Mouse (Mus musculus) R1 (cell line): Measurements from ENCODE around the gene Wnt2b.
A peak's percentile ranks its signal among the peaks of the same experiment; 100 is the strongest.

Experiments used
- DNase-seq: peaks from one replicate; pipeline ENCODE4 v3.0.0-alpha.2; 2018; ENCODE audit warnings: low read depth, low spot score

Gene Wnt2b

DNA sequence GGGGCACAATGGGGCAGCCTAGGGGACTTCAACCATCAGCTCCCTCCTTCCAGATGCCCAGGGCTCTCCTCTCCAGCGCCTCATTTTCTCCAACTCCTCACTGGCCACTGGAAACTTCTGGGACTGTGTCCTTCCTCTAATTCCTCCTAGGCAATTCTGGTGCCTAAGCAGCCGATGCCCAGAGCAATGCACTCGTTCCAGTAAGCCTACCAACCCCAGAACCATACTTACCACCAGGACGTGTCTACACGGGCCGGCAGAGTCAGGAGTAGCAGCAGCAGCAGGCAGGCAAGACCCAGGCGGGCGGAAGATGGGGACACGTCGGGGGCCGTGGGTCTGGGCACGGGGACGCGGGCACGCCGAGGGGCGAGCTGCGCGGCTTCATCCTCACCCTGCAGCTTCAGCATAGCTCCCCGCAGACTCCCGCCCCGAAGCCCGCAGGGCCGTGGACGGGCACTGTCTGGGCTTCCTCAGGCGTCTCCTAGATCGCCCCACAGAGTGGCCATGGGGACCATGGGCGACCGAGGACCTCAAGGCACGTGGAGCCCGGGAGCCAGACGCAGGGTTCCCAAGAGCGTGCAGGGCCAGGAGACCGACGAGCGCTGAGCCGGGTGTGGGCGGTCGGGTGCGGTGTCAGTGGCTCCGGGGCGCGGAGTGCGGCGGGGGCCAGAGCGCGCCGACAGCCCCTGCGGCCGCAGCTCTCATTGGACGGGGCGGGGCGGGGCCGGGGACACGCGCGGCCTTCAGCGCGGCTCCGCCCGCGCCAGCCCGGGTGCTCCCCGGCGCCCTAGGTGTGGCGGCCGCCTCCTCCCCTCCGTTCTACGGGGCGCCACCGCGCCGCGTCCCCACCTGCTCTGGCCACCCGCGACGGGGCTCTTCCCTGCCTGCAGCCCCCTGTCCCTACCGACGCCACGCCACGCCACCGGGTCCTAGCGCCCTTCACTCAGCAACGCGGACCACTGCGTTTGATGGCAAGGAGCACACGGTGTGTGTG lies at the start of gene Wnt2b:
Wnt2b (minus strand) TSS at position 856 of the 994 bp plus-strand sequence.
- DNase-seq: peak; percentile 30

DNA sequence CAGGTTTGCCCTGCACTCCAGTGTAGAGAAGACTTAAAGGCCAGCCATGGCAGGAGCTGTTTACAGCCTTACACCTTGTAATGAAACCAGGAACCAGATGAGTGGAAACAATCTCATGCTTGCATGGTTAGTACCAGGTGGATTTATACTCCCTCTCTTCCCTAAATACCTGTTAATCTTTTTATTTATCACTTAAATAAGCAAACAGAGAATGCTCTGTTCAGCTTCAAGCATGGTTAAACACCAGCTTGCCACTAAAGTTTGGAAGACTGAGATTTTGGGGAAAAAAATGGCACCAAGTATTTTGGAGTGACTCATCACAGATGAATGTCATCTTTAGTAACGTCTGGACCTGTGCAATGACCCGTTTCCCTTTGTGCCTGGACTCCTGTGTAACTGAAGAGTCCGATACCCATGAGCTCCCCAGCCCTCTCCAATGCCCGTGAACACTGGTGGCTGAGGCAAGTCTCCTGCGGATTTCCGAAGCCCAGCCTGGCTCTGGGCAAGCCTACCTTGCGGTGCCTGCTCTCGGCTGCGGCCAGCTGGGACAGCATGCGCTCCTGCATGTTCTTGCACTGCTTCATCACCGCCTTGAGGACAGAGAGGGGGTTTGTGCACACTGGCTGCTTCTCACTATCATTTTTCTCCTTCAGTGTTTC lies 49.1 kb upstream of the Wnt2b start:
- DNase-seq: no peak

DNA sequence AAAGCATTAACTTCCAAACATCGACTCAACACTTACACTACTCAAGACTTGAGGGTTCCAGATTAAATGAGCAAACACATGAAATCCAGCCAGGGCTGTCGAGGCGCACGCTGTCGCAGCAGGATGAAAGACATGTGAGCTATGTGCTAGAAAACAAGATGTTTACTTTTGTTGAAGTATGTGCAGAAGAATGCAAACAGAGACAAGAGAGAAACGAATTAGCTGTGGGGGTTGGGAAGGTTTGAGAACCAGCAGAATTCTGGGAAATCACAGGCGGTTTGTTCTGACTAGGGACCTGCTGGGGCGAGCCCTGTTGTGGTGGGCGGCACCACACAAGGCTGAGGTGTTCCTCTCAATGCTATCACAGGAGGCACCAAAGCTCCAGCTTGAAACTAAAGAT lies 46.3 kb upstream of the Wnt2b start:
- DNase-seq: peak; percentile 36

DNA sequence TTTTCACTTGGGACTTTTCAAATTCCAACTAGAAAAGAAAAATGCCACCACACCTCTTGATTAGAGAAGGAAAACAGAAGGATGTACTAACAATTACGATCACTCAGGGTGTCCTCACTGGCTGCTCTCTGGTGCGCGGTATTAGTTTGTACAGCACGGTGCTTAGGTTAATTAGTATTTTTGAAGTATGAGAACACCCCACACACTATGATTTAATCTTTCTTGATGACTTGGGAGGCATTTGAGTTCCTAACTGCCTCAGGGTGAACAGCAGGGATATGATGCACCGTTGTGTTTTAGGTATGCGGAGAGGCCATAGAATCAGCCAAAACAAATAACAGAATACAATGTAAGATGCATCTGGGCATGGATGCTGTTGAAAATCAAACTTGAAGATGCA lies 44.4 kb upstream of the Wnt2b start:
- DNase-seq: no peak

DNA sequence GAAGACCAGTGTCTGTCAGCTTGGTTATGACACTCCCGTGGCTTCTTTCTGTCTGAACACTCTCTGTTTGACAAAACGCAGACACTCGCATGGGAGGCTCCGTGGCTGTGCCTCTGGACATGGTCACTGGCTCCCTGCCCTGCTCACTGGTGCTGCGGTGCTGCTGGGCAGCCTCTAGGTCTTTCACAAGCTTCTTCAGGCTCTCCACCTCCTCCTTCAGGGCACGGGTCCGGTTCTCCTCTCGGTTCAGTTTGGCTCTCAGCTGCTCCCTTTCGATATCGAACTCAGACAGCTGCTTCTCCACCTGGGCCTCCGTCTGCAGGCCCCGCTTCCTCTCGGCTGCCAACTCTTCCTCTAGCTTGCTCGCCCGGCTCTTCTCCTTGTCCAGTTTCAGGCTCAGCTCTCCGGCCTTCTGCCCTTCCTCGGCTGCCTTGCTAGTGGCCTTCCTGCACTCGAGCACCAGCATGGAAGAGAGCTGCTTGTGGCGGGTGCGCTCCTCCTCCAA lies 43.9 kb upstream of the Wnt2b start:
- no peak for DNase-seq

DNA sequence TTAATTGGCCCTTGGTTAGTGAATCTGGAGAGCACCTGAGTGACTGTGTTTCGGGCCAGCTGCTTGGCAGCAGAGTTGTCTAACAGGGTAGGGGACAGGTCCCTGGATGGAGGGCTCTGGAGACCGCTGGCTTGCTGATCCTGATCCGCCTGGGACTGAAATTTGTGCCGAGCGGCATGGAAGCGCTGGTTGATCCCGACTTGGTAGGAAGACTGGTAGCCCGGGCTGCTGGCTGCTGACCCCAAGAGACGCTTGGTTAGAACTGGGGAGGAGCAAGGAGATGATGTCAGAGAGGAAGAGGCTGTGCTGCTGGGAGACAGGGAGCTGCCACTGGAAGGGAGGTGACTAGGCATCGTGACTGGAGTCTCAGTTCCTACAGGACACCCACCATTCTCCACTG lies 43.3 kb upstream of the Wnt2b start:
- DNase-seq: no peak

DNA sequence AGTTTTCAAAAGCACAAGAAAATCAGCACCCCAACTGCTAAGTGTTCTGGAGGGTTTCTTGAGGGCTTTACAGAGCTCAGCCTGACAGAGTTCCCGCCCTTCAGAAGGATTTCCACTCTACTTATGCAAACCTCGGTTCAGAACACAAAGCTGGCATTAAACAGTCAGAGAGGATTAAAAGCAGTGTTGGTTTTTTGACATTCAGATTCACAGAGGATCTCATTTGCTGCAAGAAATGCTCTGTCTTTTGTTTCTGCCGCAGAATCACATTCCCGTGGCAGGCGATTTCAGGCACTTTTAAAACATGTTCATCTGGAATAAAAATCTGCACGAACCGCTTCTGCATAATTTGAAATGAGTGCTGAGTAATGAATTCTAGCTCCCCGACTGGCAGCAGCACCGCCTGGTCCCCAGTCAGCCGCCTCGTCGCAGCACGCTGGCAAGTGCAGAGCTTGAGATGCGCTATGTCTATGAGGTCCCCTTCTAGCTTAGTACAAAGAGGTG lies 42.3 kb upstream of the Wnt2b start:
- no peak for DNase-seq

DNA sequence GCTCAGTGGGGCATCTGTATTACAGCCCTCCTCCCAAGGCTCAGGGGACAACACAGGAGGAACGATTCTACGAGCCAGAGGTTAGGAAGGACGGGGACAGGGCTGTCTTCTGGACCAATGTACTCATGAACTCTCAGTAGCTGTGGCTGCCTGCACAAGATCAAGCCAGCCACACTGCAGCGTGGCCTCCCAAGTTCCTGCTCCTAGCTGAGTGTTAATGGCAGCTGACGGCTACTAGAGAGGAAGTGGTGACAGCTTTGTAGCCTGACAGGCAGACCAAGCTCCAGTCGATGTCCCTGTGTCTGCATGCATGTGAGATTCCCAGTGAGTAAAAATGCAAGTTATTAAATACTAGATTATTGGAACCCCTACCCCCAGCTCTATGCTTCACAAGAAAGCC lies 39.7 kb upstream of the Wnt2b start:
- no peak for DNase-seq

DNA sequence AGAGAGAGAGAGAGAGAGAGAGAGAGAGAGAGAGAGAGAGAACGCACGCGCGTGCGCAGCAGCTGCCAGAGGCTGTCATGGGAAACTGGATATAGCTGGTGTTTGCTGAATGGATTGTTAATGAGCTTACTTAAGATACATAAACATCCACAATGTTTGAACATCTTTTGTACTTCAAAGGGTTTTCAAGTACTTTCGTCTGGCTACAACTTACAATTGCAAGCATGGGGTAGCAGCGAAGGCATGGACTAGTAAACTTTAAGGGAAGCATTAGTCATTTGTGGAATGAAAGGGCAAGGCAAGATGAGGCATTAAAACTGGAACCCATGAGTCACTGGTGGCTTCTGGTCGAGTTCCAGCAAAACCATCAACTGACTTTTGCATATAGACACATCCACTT lies 38.8 kb upstream of the Wnt2b start:
- no peak for DNase-seq

DNA sequence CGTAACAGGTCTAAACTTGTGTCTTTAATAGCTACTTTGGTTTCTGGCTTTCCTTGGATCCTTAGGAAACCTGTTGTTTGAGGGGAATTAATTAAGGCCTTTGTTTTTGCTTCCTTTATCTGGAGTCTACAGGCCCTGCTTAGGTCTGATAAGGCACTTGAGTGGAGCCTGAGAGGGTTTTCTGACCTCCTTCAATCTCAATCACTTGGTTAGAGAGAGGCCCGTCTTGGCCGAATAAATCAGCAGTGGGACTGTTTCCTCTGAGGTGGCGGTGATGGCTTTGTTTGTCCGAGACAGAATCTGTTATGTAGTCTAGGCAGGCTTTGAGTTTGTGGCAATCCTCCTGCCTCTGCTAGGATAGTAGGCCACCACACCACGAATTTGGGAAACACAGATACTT lies 35.8 kb upstream of the Wnt2b start:
- DNase-seq: no peak

DNA sequence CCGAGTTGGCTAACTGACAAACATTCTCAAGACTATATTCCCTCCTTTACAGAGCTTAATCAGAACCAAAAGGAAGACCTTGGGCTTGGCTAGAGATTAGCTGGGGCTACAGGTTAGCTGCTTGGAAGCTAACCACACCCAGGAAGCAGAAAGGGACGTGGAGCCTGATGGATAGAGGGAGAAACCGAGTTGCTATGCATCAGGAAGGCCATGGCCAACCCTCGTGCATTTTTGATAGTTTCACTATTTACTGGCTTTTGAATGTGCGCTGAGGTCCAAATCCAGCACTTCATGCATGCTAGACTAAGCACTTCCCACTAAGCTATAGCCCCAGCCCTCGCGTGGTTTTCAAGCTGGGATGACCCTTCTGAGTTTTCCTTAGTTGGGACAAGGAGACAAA lies 34.0 kb upstream of the Wnt2b start:
- no peak for DNase-seq

DNA sequence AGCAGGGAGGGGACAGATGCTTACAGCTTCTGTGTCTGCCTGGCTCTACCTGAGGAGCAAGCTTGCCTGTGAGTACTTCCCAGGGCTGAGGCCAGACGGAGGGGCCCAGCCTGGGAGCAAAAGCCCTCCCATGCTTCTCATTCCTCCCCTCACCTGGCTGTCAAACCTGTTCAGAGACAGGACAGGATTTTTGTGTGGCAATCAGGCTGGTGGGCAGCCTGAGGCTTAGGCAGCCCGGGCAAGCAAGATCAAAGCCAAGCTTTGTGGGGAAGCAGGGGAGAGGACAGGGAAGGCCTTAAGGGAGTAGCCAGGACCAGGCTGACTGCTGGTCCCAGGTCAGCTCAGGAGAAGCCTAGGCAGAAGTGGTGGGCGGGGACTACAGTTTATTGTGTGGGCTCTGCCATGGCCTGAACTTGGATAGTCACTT lies 32.7 kb upstream of the Wnt2b start:
- no peak for DNase-seq

DNA sequence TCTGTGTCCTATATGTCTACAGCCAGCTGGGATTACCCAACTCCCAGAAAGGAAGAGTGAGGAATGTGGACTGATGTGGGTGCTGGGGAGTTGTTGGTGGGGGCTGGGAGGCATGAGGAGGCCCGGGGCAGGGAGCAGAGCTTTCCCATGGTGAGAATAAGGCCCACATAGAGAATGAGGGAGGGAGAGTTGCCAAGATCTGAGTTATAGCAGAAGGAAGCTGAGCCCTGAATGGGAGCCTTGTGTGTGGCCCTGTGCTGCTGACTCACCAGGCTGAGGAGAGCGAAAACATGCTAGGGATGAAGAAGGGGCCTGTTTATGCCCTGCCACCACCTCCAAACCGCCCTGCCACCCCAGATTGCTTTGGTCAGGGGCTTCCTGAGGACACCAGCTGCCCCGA lies 32.1 kb upstream of the Wnt2b start:
- DNase-seq: no peak

DNA sequence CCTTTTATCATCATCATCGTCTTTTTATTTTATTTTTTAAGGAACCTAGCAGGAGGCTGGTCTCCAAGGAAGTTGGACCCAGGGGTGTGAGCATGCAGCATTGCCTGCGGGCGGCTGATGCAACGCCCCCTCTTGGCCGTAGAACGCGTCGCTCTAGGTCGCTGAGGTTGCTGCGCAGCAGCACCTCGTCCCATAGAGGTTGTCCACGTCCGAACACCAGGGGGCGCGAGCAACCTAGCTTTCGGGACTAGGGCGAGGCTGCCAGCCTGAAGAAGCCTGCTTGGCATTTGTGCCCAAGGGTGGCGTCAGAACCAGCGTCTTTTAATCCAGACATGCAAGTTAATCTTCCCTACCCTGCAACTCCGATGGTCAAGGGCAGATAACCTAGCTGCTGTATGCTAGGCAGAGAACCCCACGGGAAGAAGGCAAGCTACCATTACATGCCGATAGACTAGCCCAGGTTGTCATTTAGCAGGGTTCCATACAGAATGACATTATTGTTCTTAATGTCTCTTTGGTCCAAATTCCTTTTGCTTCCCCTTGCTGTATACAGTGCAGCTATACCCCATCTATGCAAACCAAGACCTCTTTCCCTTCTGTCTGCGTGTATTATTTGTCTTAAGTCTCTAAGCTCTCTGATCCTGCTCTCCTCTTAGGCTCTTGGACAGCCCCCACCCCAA lies 31.1 kb upstream of the Wnt2b start:
- peak; percentile 85 for DNase-seq

DNA sequence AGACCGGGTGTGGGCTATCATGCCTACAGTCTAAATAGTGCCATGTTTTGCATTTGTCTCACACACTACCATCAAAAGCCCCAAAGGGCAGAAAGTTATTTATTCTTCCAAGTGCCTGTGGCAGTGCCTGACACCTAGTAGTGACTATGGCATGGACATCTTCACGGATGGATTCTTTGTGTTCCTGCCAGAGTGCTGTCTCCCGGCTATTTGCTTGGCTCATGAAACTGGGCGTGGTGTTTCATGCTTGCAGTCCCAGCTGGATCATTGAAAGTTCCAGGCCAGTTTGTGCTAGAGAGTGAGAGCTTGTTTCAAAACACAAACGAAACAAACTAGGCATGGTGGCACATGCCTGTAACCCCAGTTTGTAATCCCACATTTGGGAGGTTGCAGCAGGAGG lies 30.0 kb upstream of the Wnt2b start:
- DNase-seq: no peak

DNA sequence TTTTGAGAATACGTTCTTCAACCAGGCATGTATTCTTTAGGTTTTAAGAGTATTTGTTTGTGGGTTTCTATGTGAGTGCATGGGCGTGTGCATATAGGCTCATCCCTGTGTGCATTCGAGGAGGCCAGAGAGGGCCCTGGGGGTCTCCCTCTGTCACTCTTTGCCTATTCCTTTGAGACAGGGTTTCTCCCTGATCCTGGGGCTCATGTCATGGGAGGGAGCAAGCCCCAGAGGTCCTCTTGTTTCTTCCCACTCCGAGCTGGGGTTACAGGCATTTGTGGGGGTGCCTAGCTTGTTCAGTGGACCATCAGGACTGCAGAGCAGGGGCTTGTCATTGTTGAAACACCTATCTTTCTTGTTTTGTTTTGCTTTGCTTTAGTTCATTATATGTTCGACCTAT lies 26.2 kb upstream of the Wnt2b start:
- DNase-seq: no peak

DNA sequence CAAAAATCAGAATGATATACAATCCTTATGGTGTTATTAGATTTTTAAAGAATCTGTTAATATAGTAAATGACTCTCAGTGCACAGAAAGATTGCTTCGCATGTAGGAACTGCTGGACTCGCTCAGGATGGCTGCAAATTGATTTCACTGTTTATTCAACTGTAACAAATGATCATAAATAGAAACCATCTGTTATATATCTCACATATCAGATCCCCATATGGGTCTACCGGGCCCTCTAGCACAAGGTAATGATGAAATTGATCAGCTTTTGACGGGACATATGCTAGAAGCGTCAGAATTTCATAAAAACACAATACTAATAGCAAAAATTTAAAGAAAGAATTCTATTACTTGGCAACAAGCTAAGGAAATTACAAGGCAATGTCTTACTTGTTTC lies 18.0 kb upstream of the Wnt2b start:
- no peak for DNase-seq

DNA sequence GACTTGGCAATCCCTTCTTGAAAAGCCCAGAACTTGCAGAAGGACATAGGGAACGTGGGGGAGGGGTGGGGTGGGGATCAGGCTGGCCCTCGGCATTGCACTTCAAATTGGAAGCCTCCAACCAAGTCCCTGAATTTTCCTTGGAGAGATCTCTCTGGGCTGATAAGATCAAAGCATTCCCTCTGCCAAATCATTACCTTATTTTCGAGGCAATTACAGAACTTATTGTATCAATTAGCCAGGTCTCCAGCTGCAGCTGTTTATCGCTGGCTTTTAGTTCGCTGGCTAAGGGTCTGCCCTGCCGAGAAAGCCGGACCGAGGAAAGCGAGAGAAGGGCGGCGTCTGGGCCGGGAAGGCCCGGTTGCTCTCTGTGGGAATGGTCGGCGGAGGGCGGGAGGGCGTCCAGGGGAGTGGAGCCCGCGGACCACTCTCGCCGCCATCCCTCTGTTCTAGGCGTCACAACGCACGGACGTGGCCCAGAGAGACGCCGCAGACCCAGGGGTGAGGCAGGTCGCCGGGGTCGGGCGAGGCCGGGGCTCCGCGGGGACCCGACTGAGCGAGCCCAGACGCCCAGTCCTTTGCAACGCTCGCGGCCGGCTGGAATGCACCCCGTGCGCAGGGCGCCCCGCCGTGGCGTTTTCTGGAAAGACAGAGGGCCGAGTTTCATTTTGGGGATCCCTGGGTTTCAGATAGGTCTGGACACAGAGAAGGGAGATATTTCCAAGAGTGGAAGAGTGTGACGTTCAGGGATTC lies 6.0 kb upstream of the Wnt2b start:
- peak; percentile 78 for DNase-seq

DNA sequence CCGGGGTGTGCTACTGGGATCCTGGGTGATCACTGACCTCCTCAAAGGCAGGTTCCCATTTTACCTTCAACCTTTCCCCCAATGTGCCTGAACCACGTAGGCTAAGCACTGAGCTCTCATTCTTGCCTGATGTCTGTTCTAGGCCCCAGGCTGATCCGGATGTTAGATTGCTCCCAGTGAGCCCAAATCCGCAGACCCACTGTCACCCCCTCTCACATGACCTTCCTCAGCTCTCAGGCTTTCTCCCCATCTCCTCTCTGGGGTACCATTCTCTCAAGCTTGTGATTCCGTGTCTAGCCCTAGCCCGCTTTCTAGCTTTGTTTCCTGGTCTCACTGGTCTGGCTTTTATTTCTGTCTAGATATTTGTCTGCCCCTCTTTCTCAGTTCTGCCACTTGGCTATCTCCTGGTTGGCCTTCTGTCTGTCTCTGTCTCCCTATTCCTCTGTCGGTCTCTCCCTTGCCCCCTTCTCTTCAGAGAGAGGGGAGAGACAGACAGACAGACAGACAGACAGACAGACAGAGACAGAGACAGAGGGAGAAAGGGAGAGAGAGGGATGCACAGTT lies 4.4 kb upstream of the Wnt2b start:
- no peak for DNase-seq

DNA sequence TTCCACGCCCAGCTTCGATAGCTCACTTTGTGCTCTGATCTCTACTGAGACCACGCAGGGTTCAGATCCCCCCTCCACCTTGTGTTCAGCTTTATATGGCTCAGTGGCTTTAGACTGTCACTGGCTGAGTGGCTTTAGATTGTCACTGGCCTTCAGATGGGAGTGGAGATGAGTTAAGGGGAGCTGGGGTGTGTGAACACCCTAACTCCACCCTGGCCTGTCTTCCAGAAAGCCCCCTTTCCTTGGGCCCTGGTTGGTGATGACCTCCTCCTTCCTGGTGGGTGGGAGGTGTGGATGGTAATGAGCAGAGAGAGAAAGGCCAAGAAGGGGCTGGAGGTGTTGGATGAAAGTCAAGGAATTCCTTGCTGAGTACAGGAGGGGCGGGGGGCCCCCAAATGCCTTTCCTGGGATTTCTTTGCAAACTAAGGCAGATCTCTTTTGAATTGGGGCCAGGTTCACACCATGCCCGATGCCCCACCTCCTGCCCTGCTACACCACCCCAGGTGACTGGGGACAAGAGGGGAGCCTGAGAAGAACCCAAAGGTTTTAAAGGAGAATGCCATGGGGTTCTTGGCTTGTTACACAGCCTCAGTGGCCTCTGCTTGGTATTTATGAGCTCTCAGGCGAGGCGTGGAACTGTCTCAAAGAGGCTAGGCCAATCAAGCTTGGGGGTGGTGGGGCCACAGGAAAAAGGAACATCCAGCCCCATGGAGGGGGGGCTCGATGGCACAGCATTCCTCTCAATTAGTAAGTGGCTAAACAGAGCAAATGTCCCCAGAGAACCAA lies 3.5 kb upstream of the Wnt2b start:
- DNase-seq: no peak
